Mouse (Mus musculus) adrenal gland, postnatal 25 days (tissue): ENCODE results near the gene Gckr. TPM values are rescaled to one million over a fixed set of nuclear protein-coding genes. Genes with fewer than 3 reads are reported as not detected.
A peak's percentile ranks its signal among the peaks of the same experiment; 100 is the strongest.

Source experiments
- DNase-seq: peaks from one replicate; pipeline ENCODE4 v3.0.0; 2021; ENCODE audit warnings: mixed read lengths
- long read RNA-seq: library from polyadenylated mRNA; stranded (forward); transcript quantifications from one replicate; pipeline ENCODE4 v2.0.0, GENCODE M21; 2021
- total RNA-seq: library from RNA; stranded (reverse); gene quantifications from 2 replicates; pipeline ENCODE4 v1.2.3, GENCODE M21; 2021

Gene Gckr
- total RNA-seq = 0.55 and 0.95 TPM in 2 replicates
- long read RNA-seq, full-length matches to known transcripts = 52 of 78 reads
- long read RNA-seq, partial matches to known transcripts = 11 of 78 reads
- long read RNA-seq, other reads (novel, unspliced or antisense) = 15 of 78 reads

- no peak for DNase-seq
Observed at GRCm38 (mm10) chr5:31297047-31297757, at the start of gene Gckr. Gckr (plus strand) TSS chr5:31297443.

- no peak for DNase-seq
Observed at GRCm38 (mm10) chr5:31250716-31251115, 46.5 kb upstream of the Gckr start.

- no peak for DNase-seq
Observed at GRCm38 (mm10) chr5:31251541-31252101, 45.6 kb upstream of the Gckr start, which contains the start of gene Krtcap3. Krtcap3 (plus strand) TSS chr5:31251691.

GRCm38 (mm10) chr5:31252151-31252550 lies 45.1 kb upstream of the Gckr start:
- DNase-seq = no peak

GRCm38 (mm10) chr5:31252795-31253545 lies 44.3 kb upstream of the Gckr start:
- no peak for DNase-seq

- no peak for DNase-seq
Observed at GRCm38 (mm10) chr5:31253806-31254205, 43.4 kb upstream of the Gckr start.

- DNase-seq = no peak
Observed at GRCm38 (mm10) chr5:31254452-31254851, 42.8 kb upstream of the Gckr start.

GRCm38 (mm10) chr5:31254901-31255300 lies 42.3 kb upstream of the Gckr start:
- DNase-seq = no peak

- no peak for DNase-seq
Observed at GRCm38 (mm10) chr5:31255381-31255780, 41.9 kb upstream of the Gckr start.

GRCm38 (mm10) chr5:31255971-31256370 lies 41.3 kb upstream of the Gckr start:
- DNase-seq = no peak

GRCm38 (mm10) chr5:31257616-31258015 lies 39.6 kb upstream of the Gckr start:
- no peak for DNase-seq

- no peak for DNase-seq
Observed at GRCm38 (mm10) chr5:31266101-31266500, 31.1 kb upstream of the Gckr start.

- no peak for DNase-seq
Observed at GRCm38 (mm10) chr5:31267686-31268085, 29.6 kb upstream of the Gckr start.

- DNase-seq = no peak
Observed at GRCm38 (mm10) chr5:31273018-31273417, 24.2 kb upstream of the Gckr start.

GRCm38 (mm10) chr5:31279245-31279988 lies 17.8 kb upstream of the Gckr start:
- DNase-seq = no peak

GRCm38 (mm10) chr5:31288225-31288624 lies 9.0 kb upstream of the Gckr start:
- no peak for DNase-seq

- no peak for DNase-seq
Observed at GRCm38 (mm10) chr5:31288655-31289054, 8.6 kb upstream of the Gckr start.

- DNase-seq = no peak
Observed at GRCm38 (mm10) chr5:31289626-31290230, 7.5 kb upstream of the Gckr start.

GRCm38 (mm10) chr5:31290521-31291360 lies 6.5 kb upstream of the Gckr start, which contains the start of gene Ift172:
Ift172 (minus strand) TSS chr5:31291116.
- DNase-seq = peak; percentile 97

- no peak for DNase-seq
Observed at GRCm38 (mm10) chr5:31291361-31291688, 5.9 kb upstream of the Gckr start.
